Mouse (Mus musculus): ENCODE measurements around the gene Nt5dc2. TPM values are rescaled to one million over a fixed set of nuclear protein-coding genes. Genes with fewer than 3 reads are reported as not detected.

Nt5dc2 gene
- polyA plus RNA-seq, 1 experiment from 2014 or later: 324 TPM

- Histone ChIP-seq H3K9ac (replicated peaks; ENCODE audit: low read depth, low read length) (no peak within 1 kb of the TSS), H3K27me3 (ENCODE audit: control insufficient read depth, insufficient read depth, low read length) (no peaks in the 10 kb centered on the region), H3K4me2 (replicated peaks; ENCODE audit: low read depth, low read length) (0 out of 2 replicates have a peak within 1 kb of the TSS, but pooled peaks have one; percentile 14), H3K4me1 (ENCODE audit: control insufficient read depth, insufficient read depth, low read length) (0 out of 2 replicates have a peak, but pooled peaks cover 3% of the 10 kb centered on the region), H3K4me3 (ENCODE audit: low read depth, low read length) (peak within 1 kb of the TSS; percentile 16; the same call in 1 of the 2 replicates), H3K36me3 (ENCODE audit: control insufficient read depth, insufficient read depth, low read length) (peaks cover 33% of the 10 kb centered on the region), H3K9me3 (ENCODE audit: control insufficient read depth, low read depth, low read length) (no peaks in the 10 kb centered on the region), H3K27ac (ENCODE audit: low read length) (peak within 1 kb of the TSS; percentile 48)
- ATAC-seq (ENCODE audit: insufficient number of reproducible peaks, insufficient read depth, low FRiP score, low read depth): no peak
- WGBS: 27% methylated on average over 10 of the region's 10 CpGs
Observed at GRCm38 (mm10) chr14:31168425-31168824, 37.6 kb downstream of the Nt5dc2 start, which contains the start of gene Stab1. TSS of gene Stab1 (minus strand) at chr14:31168641.

- H3K36me3 ChIP-seq (ENCODE audit: control insufficient read depth, insufficient read depth, low read length): peaks cover 44% of the 10 kb centered on the region
- H3K27me3 ChIP-seq (ENCODE audit: control insufficient read depth, insufficient read depth, low read length): no peaks in the 10 kb centered on the region
- no peaks in the 10 kb centered on the region for H3K9me3 ChIP-seq (ENCODE audit: control insufficient read depth, low read depth, low read length)
- H3K4me3 ChIP-seq (ENCODE audit: low read depth, low read length): no peak overlapping the region
- no peak for ATAC-seq (ENCODE audit: insufficient number of reproducible peaks, insufficient read depth, low FRiP score, low read depth)
- no peak overlapping the region for H3K9ac ChIP-seq (replicated peaks; ENCODE audit: low read depth, low read length)
- 60% methylated on average over 6 of the region's 6 CpGs for WGBS
- no peak overlapping the region for H3K4me2 ChIP-seq (replicated peaks; ENCODE audit: low read depth, low read length)
- no peak overlapping the region for H3K27ac ChIP-seq (ENCODE audit: low read length)
- H3K4me1 ChIP-seq (ENCODE audit: control insufficient read depth, insufficient read depth, low read length): 0 out of 2 replicates have a peak, but pooled peaks cover 3% of the 10 kb centered on the region
Observed at GRCm38 (mm10) chr14:31169508-31169907, 38.7 kb downstream of the Nt5dc2 start.

DNA sequence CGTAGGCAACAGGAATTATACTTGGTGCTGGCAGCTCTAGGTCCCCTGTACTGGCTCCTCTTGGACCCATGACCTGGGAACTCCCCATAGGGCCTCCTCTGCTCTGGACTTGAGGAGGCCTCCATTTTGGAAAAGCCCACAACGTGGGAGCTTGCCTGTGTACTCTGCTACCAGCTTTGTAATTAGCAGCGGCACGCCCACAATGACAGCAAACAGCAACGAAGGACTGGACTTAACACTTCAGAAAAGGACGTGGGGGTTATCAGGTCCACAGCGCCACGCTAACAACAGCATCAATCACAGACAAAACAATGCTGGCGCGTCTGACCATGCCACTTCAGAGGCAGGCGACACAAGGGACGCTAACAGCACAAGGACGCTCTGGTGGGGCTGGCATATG lies 40.1 kb downstream of the Nt5dc2 start:
- Histone ChIP-seq H3K36me3 (ENCODE audit: control insufficient read depth, insufficient read depth, low read length) (peaks cover 57% of the 10 kb centered on the region), H3K4me1 (ENCODE audit: control insufficient read depth, insufficient read depth, low read length) (no peaks in the 10 kb centered on the region), H3K27me3 (ENCODE audit: control insufficient read depth, insufficient read depth, low read length) (no peaks in the 10 kb centered on the region), H3K4me3 (ENCODE audit: low read depth, low read length) (no peak overlapping the region), H3K4me2 (replicated peaks; ENCODE audit: low read depth, low read length) (no peak overlapping the region), H3K9me3 (ENCODE audit: control insufficient read depth, low read depth, low read length) (no peaks in the 10 kb centered on the region), H3K27ac (ENCODE audit: low read length) (no peak overlapping the region), H3K9ac (replicated peaks; ENCODE audit: low read depth, low read length) (no peak overlapping the region)
- no peak for ATAC-seq (ENCODE audit: insufficient number of reproducible peaks, insufficient read depth, low FRiP score, low read depth)
- WGBS: 81% methylated on average over 13 of the region's 13 CpGs

DNA sequence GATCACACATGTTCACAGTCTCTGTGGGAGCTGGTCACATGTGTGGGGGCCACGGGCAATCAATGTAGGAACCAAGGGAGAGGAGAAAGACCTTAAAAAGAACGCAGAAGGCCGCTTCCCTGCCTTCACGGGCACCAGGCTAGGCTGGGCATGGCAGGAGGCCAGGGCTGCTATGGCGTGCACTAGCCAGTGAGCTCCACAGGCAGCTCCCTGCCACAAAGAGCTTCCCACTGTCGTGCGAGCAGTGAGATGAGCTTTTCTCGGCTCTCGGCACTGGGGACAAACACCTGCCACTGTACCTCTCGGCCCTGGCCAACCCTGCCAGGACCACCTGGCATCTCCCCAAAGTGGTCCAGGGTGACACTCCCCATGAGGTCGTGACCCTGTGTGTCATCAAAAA lies 40.5 kb downstream of the Nt5dc2 start:
- WGBS: 95% methylated on average over 11 of the region's 11 CpGs
- Histone ChIP-seq H3K9ac (replicated peaks; ENCODE audit: low read depth, low read length) (no peak overlapping the region), H3K4me3 (ENCODE audit: low read depth, low read length) (no peak overlapping the region), H3K4me1 (ENCODE audit: control insufficient read depth, insufficient read depth, low read length) (no peaks in the 10 kb centered on the region), H3K27ac (ENCODE audit: low read length) (no peak overlapping the region), H3K36me3 (ENCODE audit: control insufficient read depth, insufficient read depth, low read length) (peaks cover 61% of the 10 kb centered on the region), H3K9me3 (ENCODE audit: control insufficient read depth, low read depth, low read length) (no peaks in the 10 kb centered on the region), H3K4me2 (replicated peaks; ENCODE audit: low read depth, low read length) (no peak overlapping the region), H3K27me3 (ENCODE audit: control insufficient read depth, insufficient read depth, low read length) (no peaks in the 10 kb centered on the region)
- no peak for ATAC-seq (ENCODE audit: insufficient number of reproducible peaks, insufficient read depth, low FRiP score, low read depth)

- H3K4me2 ChIP-seq (replicated peaks; ENCODE audit: low read depth, low read length): no peak overlapping the region
- WGBS: 95% methylated on average over 15 of the region's 15 CpGs
- peaks cover 66% of the 10 kb centered on the region for H3K36me3 ChIP-seq (ENCODE audit: control insufficient read depth, insufficient read depth, low read length)
- no peak for ATAC-seq (ENCODE audit: insufficient number of reproducible peaks, insufficient read depth, low FRiP score, low read depth)
- H3K27ac ChIP-seq (ENCODE audit: low read length): no peak overlapping the region
- no peak overlapping the region for H3K9ac ChIP-seq (replicated peaks; ENCODE audit: low read depth, low read length)
- no peak overlapping the region for H3K4me3 ChIP-seq (ENCODE audit: low read depth, low read length)
- no peaks in the 10 kb centered on the region for H3K4me1 ChIP-seq (ENCODE audit: control insufficient read depth, insufficient read depth, low read length)
- no peaks in the 10 kb centered on the region for H3K27me3 ChIP-seq (ENCODE audit: control insufficient read depth, insufficient read depth, low read length)
- no peaks in the 10 kb centered on the region for H3K9me3 ChIP-seq (ENCODE audit: control insufficient read depth, low read depth, low read length)
Observed at GRCm38 (mm10) chr14:31171821-31172220, 41.0 kb downstream of the Nt5dc2 start.

GRCm38 (mm10) chr14:31172781-31173455 lies 42.1 kb downstream of the Nt5dc2 start:
- Histone ChIP-seq H3K9ac (replicated peaks; ENCODE audit: low read depth, low read length) (no peak overlapping the region), H3K36me3 (ENCODE audit: control insufficient read depth, insufficient read depth, low read length) (peaks cover 77% of the 10 kb centered on the region), H3K27me3 (ENCODE audit: control insufficient read depth, insufficient read depth, low read length) (no peaks in the 10 kb centered on the region), H3K9me3 (ENCODE audit: control insufficient read depth, low read depth, low read length) (no peaks in the 10 kb centered on the region), H3K4me2 (replicated peaks; ENCODE audit: low read depth, low read length) (no peak overlapping the region), H3K4me1 (ENCODE audit: control insufficient read depth, insufficient read depth, low read length) (no peaks in the 10 kb centered on the region), H3K4me3 (ENCODE audit: low read depth, low read length) (no peak overlapping the region), H3K27ac (ENCODE audit: low read length) (no peak overlapping the region)
- ATAC-seq (ENCODE audit: insufficient number of reproducible peaks, insufficient read depth, low FRiP score, low read depth): no peak
- 77% methylated on average over 18 of the region's 18 CpGs for WGBS

- no peak overlapping the region for H3K27ac ChIP-seq (ENCODE audit: low read length)
- 80% methylated on average over 7 of the region's 7 CpGs for WGBS
Observed at GRCm38 (mm10) chr14:31173537-31173936, 42.7 kb downstream of the Nt5dc2 start.

GRCm38 (mm10) chr14:31177287-31177686 lies 46.4 kb downstream of the Nt5dc2 start:
- Histone ChIP-seq H3K27ac (ENCODE audit: low read length) (no peak overlapping the region), H3K4me2 (replicated peaks; ENCODE audit: low read depth, low read length) (no peak overlapping the region), H3K4me1 (ENCODE audit: control insufficient read depth, insufficient read depth, low read length) (no peaks in the 10 kb centered on the region), H3K36me3 (ENCODE audit: control insufficient read depth, insufficient read depth, low read length) (peaks cover 95% of the 10 kb centered on the region), H3K4me3 (ENCODE audit: low read depth, low read length) (no peak overlapping the region), H3K9me3 (ENCODE audit: control insufficient read depth, low read depth, low read length) (no peaks in the 10 kb centered on the region), H3K27me3 (ENCODE audit: control insufficient read depth, insufficient read depth, low read length) (no peaks in the 10 kb centered on the region), H3K9ac (replicated peaks; ENCODE audit: low read depth, low read length) (no peak overlapping the region)
- 81% methylated on average over 16 of the region's 16 CpGs for WGBS
- ATAC-seq (ENCODE audit: insufficient number of reproducible peaks, insufficient read depth, low FRiP score, low read depth): no peak

More at GRCm38 (mm10) chr14:31173537-31173936, 42.7 kb downstream of the Nt5dc2 start:
- no peak overlapping the region for H3K9ac ChIP-seq (replicated peaks; ENCODE audit: low read depth, low read length)
- H3K4me2 ChIP-seq (replicated peaks; ENCODE audit: low read depth, low read length): no peak overlapping the region
- no peaks in the 10 kb centered on the region for H3K27me3 ChIP-seq (ENCODE audit: control insufficient read depth, insufficient read depth, low read length)
- H3K9me3 ChIP-seq (ENCODE audit: control insufficient read depth, low read depth, low read length): no peaks in the 10 kb centered on the region
- ATAC-seq (ENCODE audit: insufficient number of reproducible peaks, insufficient read depth, low FRiP score, low read depth): no peak
- H3K4me3 ChIP-seq (ENCODE audit: low read depth, low read length): no peak overlapping the region
- H3K4me1 ChIP-seq (ENCODE audit: control insufficient read depth, insufficient read depth, low read length): no peaks in the 10 kb centered on the region
- H3K36me3 ChIP-seq (ENCODE audit: control insufficient read depth, insufficient read depth, low read length): peaks cover 80% of the 10 kb centered on the region

DNA sequence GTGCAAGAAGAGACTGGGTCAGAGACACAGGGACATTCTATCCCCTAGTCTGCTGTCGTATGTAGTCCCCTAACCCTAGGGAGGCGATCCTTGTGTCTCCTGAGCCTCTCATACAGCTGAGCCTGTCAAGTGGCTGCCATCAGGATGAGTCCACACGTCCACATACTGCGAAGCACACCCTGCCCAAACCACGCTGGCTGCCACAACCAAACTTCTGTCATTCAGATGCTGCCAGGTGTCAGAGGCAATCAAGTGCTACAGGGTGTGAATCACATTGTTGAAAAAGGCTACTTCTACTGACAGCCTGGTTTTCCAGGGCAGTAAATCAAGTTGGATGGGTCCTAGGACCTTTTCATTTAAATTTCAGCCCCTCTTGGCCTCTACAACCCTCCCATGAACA lies 46.9 kb downstream of the Nt5dc2 start:
- Histone ChIP-seq H3K27me3 (ENCODE audit: control insufficient read depth, insufficient read depth, low read length) (no peaks in the 10 kb centered on the region), H3K4me2 (replicated peaks; ENCODE audit: low read depth, low read length) (no peak overlapping the region), H3K9ac (replicated peaks; ENCODE audit: low read depth, low read length) (no peak overlapping the region), H3K4me1 (ENCODE audit: control insufficient read depth, insufficient read depth, low read length) (no peaks in the 10 kb centered on the region), H3K27ac (ENCODE audit: low read length) (no peak overlapping the region), H3K36me3 (ENCODE audit: control insufficient read depth, insufficient read depth, low read length) (peaks cover 95% of the 10 kb centered on the region), H3K9me3 (ENCODE audit: control insufficient read depth, low read depth, low read length) (no peaks in the 10 kb centered on the region), H3K4me3 (ENCODE audit: low read depth, low read length) (no peak overlapping the region)
- ATAC-seq (ENCODE audit: insufficient number of reproducible peaks, insufficient read depth, low FRiP score, low read depth): no peak
- WGBS: 92% methylated on average over 5 of the region's 5 CpGs
